Mouse (Mus musculus) thymus, adult 2 months (tissue): Measurements from ENCODE around the gene Atg16l2. TPM values are rescaled to one million over a fixed set of nuclear protein-coding genes. Genes with fewer than 3 reads are reported as not detected.

Experiments
- DNase-seq: peaks from one replicate; pipeline ENCODE4 v3.0.0; 2021
- H3K27ac ChIP-seq: fragments of 200-500 bp; 2 replicates; pipeline ENCODE4 v1.5.1; 2012; ENCODE audit warnings: low read length, control low read depth; ENCODE audit not compliant: control insufficient read depth, insufficient read depth
- H3K27me3 ChIP-seq: fragments of 200-500 bp; 2 replicates; pipeline ENCODE4 v1.6.1; 2012; ENCODE audit warnings: mild to moderate bottlenecking, low read length, moderate library complexity, mixed read lengths; ENCODE audit not compliant: control insufficient read depth, insufficient read depth
- H3K36me3 ChIP-seq: fragments of 200-500 bp; 2 replicates; pipeline ENCODE4 v1.6.1; 2012; ENCODE audit warnings: mild to moderate bottlenecking, low read length, moderate library complexity; ENCODE audit not compliant: control insufficient read depth, insufficient read depth
- H3K4me1 ChIP-seq: fragments of 200-500 bp; replicated peaks from 2 replicates; pipeline ENCODE4 v1.6.1; 2012; ENCODE audit warnings: low read length; ENCODE audit not compliant: control insufficient read depth, insufficient read depth
- H3K4me3 ChIP-seq: fragments of 200-500 bp; 2 replicates; pipeline ENCODE4 v1.5.1; 2012; ENCODE audit warnings: mild to moderate bottlenecking, low read length, control low read depth, moderate library complexity; ENCODE audit not compliant: control insufficient read depth, insufficient read depth
- CTCF ChIP-seq: fragments of 200-500 bp; IDR thresholded peaks from 2 replicates; pipeline ENCODE4 v1.5.1; 2012; ENCODE audit warnings: mild to moderate bottlenecking, control low read depth, low read length, moderate library complexity, borderline replicate concordance; ENCODE audit not compliant: control insufficient read depth, poor library complexity, insufficient read depth; ENCODE audit errors: extremely low read depth
- POLR2A ChIP-seq: fragments of 200-500 bp; IDR thresholded peaks from 2 replicates; pipeline ENCODE4 v1.6.1; 2012; ENCODE audit warnings: mild to moderate bottlenecking, low read length, control low read depth, moderate library complexity; ENCODE audit not compliant: control insufficient read depth, poor library complexity, insufficient read depth; ENCODE audit errors: extremely low read depth
- WGBS: fragments of 180-500 bp; shearing (Covaris S2); methylation state at CpG from one replicate; pipeline ENCODE4 v1.1.7; 2018; 5-methylcytosine and 5-hydroxymethylcytosine counted together
- polyA plus RNA-seq: library from polyadenylated mRNA; depleted of rRNA; stranded (reverse); fragments of >200 nt; gene quantifications from 2 replicates; pipeline ENCODE4 v1.2.3, GENCODE M21; 2012

Atg16l2 gene
- polyA plus RNA-seq, 1 experiment, result 89.9 TPM

DNA sequence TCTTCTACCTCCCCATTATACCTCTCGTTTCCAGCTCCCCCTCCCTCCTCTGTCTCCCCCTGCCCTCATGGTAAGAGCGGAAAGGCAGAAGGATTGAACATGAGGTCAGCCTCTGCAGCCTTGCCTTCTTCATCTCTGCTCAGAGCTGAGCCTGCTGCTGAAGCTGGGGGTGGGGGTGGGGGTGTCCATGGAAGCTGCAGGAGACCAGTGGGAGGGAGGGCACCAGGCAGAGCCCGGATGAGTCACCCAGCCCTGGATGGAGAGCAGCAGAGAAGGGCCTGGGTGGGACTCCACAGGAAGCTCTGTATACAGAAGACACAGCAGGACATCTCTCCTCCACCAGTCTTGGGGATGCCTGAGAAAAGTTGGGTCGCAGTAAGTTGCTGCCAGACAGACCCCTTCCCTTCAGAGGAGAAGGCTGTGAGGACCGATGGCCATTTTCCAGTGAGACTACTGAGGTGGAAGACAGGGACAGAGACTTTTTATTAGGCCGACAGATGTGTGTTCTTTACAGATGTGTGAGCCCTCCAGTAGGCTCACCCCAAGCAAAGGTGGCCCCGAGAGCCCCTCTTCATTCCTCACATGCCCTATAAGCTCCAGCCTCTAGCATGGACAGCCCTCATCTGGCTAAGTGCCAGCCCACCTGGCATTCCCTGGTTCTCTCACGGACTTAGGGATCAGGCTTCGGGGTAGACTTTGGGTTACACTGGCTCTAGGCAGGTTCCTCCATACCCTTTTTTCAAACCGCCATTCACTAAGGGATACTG, 28.2 kb upstream of the Atg16l2 start:
- no peaks in the 10 kb centered on the region for H3K36me3 ChIP-seq
- no peak overlapping the region for H3K4me3 ChIP-seq
- H3K27me3 ChIP-seq, result no peaks in the 10 kb centered on the region
- no peaks in the 10 kb centered on the region; the same call in 1 of the 2 replicates for H3K4me1 ChIP-seq
- DNase-seq, result no peak
- no peak overlapping the region for H3K27ac ChIP-seq
- WGBS, result 95% methylated on average over 10 of the region's 10 CpGs
- no peak for TF ChIP-seq CTCF
- TF ChIP-seq POLR2A, result no peak

DNA sequence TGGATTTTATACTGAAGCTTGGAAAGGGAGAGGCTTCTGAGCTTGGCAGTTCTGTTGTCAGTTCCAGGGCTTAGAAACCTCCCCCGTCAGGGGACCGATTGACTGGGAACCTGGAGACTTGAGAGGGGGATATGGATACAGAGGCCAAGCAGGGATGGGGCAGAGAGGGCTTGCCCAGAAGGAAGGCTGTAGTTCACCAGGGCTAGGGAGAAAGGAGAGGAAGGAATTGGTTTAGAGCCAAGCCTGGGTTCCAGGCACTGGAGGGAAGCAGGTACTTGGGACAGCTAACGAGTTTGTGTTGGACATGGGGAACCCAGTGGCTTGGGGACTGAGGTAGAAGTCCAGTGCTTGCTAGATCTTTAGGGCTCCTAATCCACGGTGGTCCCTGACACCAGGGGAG, 27.6 kb upstream of the Atg16l2 start:
- H3K4me3 ChIP-seq, result no peak overlapping the region
- H3K36me3 ChIP-seq, result no peaks in the 10 kb centered on the region
- no peaks in the 10 kb centered on the region; the same call in 1 of the 2 replicates for H3K4me1 ChIP-seq
- DNase-seq, result no peak
- WGBS, result 96% methylated on average over 4 of the region's 4 CpGs
- no peaks in the 10 kb centered on the region for H3K27me3 ChIP-seq
- no peak overlapping the region for H3K27ac ChIP-seq
- no peak for TF ChIP-seq CTCF

DNA sequence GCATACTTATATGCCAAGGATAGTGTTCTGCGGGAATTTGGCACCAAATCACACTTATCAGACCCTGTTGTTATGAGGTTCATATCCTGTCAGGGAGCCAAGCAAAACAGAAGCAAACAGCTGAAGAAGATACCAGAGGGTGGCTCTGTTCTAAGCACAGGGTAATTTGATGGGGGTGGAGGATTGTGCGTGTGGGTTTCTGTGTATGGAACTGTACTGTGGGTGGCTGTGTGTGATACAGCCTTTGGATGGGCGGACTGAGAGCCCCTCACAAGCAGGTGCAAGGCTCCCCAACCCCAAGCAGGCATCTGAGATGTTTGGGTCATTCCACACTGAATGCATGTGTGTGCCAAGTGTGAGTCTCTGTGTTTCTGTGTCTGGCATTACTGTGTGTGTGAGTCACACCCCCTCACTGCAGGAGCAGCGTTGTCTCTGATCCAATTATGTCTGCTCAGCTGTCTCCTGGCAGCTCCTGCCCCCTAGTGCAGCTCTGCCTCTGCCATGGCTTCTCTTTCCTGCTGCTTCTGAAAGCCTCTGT, 26.6 kb upstream of the Atg16l2 start:
- H3K27me3 ChIP-seq, result no peaks in the 10 kb centered on the region
- 85% methylated on average over 4 of the region's 4 CpGs for WGBS
- TF ChIP-seq POLR2A, result no peak
- no peak for TF ChIP-seq CTCF
- H3K4me1 ChIP-seq, result no peaks in the 10 kb centered on the region; the same call in 1 of the 2 replicates
- H3K4me3 ChIP-seq, result no peak overlapping the region
- no peaks in the 10 kb centered on the region for H3K36me3 ChIP-seq
- H3K27ac ChIP-seq, result no peak overlapping the region
- DNase-seq, result no peak

DNA sequence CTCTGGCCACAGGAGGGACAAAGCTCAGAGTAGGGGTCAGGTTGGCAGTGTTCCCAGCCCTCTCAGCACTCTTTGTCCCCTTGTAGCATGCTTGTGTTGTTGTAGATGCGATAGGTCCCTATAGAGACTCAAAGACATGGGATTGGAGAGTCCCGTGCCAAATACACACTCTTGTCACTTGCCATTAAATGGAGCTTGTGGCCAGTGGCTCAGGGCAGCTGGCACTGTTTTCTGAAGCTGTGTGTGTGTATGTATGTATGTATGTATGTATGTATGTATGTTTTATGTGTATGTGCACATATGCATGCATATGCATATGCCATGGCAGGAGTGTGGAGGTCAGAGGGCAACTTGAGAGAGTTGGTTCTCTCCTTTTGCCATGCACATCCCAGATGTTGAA, 25.7 kb upstream of the Atg16l2 start:
- DNase-seq, result no peak
- Histone ChIP-seq H3K27me3 (no peaks in the 10 kb centered on the region), H3K36me3 (no peaks in the 10 kb centered on the region), H3K4me1 (no peaks in the 10 kb centered on the region), H3K4me3 (no peak overlapping the region), H3K27ac (no peak overlapping the region)
- no peak for TF ChIP-seq POLR2A
- TF ChIP-seq CTCF, result no peak
- WGBS, result 97% methylated on average over 2 of the region's 2 CpGs

DNA sequence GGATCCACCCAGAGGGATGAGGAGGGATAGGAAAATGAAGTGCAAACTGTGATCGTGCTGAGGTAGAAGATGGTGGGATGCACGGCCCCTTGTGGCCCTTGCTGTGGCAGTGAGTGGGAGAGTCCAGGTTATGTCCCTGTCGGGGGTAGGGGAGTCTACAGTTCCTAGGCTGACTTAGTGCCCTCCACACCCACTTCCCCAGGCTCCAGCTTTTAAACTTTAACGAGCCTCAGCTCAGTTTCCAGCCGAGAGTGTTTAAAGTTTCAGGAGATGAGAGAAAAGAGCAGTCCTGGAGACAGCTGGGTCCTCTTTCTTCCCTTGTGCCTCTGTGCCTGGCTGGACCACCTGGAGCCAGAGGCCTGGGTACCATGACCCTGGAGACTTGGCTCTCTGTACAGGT, 25.2 kb upstream of the Atg16l2 start:
- Histone ChIP-seq H3K4me3 (no peak overlapping the region), H3K4me1 (peaks cover 2% of the 10 kb centered on the region), H3K36me3 (no peaks in the 10 kb centered on the region), H3K27me3 (no peaks in the 10 kb centered on the region), H3K27ac (no peak overlapping the region)
- TF ChIP-seq CTCF, result no peak
- TF ChIP-seq POLR2A, result no peak
- WGBS, result 95% methylated on average over 5 of the region's 5 CpGs
- no peak for DNase-seq

DNA sequence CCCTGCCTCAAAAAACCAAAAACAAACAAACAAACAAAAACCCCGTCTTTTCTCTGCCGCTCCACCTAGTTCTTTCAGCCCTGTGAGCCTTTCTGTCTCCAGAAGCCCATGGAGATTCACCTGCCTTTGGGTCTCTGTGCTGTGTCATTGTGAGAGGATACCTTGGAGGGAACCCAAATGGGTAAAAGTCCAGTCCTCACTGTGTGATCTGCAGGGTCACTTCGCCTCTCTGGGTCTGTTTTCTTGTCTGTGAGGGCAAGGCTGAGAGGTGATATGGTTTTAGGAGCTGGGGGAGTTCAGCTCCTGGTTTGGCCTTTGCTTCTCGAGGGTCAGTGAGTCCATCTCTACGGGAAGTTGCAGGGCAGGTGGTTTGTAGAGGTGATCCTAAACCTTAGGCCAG, 24.0 kb upstream of the Atg16l2 start:
- whole genome bisulfite sequencing, result 92% methylated on average over 5 of the region's 5 CpGs
- Histone ChIP-seq H3K4me3 (no peak overlapping the region), H3K27ac (no peak overlapping the region), H3K27me3 (no peaks in the 10 kb centered on the region), H3K36me3 (no peaks in the 10 kb centered on the region), H3K4me1 (peaks cover 12% of the 10 kb centered on the region)
- DNase-seq, result no peak
- TF ChIP-seq POLR2A (no peak), CTCF (no peak)
